Mouse (Mus musculus) stomach, embryonic 15.5 days (tissue): Measurements from ENCODE around the gene Vrk1. TPM values are rescaled to one million over a fixed set of nuclear protein-coding genes. Genes with fewer than 3 reads are reported as not detected.
A peak's percentile ranks its signal among the peaks of the same experiment; 100 is the strongest.

Experiments used
- ATAC-seq: fragments of 200-750 bp; cut with Nextera tagmentation; 2 replicates; pipeline ENCODE4 v1.8.0; 2017; ENCODE audit warnings: low read depth, moderate number of reproducible peaks, moderate TSS enrichment; ENCODE audit not compliant: insufficient read depth, low FRiP score
- H3K27ac ChIP-seq: fragments of 300-500 bp; sonication (generic); 2 replicates; pipeline ENCODE4 v1.5.1; 2015; ENCODE audit warnings: mild to moderate bottlenecking, inconsistent platforms
- H3K27me3 ChIP-seq: fragments of 300-500 bp; sonication (generic); replicated peaks from 2 replicates; pipeline ENCODE4 v1.6.1; 2015; ENCODE audit warnings: inconsistent platforms
- H3K36me3 ChIP-seq: fragments of 300-500 bp; sonication (generic); 2 replicates; pipeline ENCODE4 v1.6.1; 2015; ENCODE audit warnings: inconsistent platforms
- H3K4me1 ChIP-seq: fragments of 300-500 bp; sonication (generic); 2 replicates; pipeline ENCODE4 v1.6.1; 2015; ENCODE audit warnings: inconsistent platforms
- H3K4me2 ChIP-seq: fragments of 300-500 bp; sonication (generic); 2 replicates; pipeline ENCODE4 v1.6.1; 2015; ENCODE audit warnings: mild to moderate bottlenecking, inconsistent platforms
- H3K4me3 ChIP-seq: fragments of 300-500 bp; sonication (generic); replicated peaks from 2 replicates; pipeline ENCODE4 v1.5.1; 2015; ENCODE audit warnings: inconsistent platforms
- H3K9ac ChIP-seq: fragments of 300-500 bp; sonication (generic); 2 replicates; pipeline ENCODE4 v1.6.1; 2015; ENCODE audit warnings: inconsistent platforms
- H3K9me3 ChIP-seq: fragments of 300-500 bp; sonication (generic); 2 replicates; pipeline ENCODE4 v1.6.1; 2016; ENCODE audit warnings: inconsistent platforms
- WGBS: fragments of 180-500 bp; shearing (Covaris S2); methylation state at CpG from one replicate; pipeline ENCODE4 v1.1.7; 2015; 5-methylcytosine and 5-hydroxymethylcytosine counted together
- polyA plus RNA-seq: library from polyadenylated mRNA; unstranded; fragments of >200 nt; fragmentation: Nextera tagmentation; extraction: Ambion mirVana; gene quantifications from 2 replicates; pipeline ENCODE4 v1.2.1, GENCODE M21; 2015

Vrk1 gene
- polyA plus RNA-seq, 1 experiment from 2014 or later: 64.3 TPM

DNA sequence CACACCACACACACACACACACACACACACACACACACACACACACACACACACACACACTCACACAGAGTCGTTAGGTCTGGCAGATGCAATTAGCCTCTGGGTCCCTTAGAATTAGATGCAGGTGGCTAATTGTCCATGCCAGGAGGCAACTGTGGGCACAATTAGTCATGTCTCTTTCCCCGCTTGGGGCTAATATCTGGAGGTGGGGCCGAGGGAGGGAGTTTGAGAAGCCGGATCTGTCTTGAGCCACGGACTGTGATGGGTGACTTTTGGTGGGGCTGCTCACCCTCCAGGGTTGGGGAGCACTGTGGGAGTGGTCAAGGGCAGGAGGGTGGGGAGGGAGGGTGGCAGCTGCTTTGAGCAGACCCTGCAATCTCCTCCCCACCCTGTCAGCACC, 35.9 kb upstream of the Vrk1 start:
- no peak overlapping the region for H3K4me3 ChIP-seq
- H3K4me1 ChIP-seq: no peaks in the 10 kb centered on the region
- no peak overlapping the region for H3K9ac ChIP-seq
- ATAC-seq: no peak
- 59% methylated on average over 5 of the region's 5 CpGs for WGBS
- no peaks in the 10 kb centered on the region for H3K36me3 ChIP-seq
- no peaks in the 10 kb centered on the region for H3K9me3 ChIP-seq
- no peak overlapping the region for H3K4me2 ChIP-seq
- no peak overlapping the region for H3K27ac ChIP-seq
- H3K27me3 ChIP-seq: no peaks in the 10 kb centered on the region

DNA sequence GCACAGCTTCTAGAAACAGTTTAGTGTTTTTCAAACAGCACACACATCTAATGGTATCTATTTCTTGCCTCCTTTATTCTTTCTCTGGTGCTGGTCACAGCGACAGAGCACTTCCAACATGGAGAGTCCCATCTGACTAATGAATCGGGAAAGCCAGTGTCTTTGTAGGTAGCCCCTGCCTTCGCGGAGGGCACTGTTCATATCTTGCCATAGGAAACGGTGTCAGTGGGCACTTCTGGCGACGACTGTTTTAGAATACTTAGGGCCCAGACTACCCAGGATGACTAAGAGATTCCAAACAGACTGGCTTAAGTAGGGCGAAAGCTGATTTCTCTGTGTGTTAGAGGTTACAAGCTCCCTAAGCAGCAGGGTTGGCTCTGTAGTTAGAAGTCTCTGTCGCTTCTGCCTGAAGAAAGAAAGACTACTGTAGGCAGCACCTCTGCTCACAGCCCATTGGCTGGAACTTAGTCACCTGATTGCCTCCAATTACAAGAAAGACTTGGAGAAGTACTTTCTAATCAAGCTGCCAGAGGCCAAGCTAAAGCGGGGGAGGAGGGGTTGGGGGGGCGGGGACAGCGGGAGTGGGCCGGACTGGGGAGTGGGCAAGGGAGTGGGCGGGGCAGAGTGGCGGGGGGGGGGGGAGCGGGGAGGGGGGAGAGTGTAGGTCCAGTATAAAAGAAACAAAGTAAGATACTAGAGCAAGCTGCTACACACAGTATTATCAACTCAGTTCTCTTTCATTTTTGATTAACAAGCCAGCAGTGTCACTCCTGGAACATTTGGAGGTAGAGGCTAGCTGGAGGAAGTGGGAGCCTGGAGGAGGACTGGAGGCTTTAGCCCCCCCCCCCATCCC, 28.7 kb upstream of the Vrk1 start:
- WGBS: 18% methylated on average over 14 of the region's 16 CpGs
- peak; percentile 60; the same call in 1 of the 2 replicates for ATAC-seq

DNA sequence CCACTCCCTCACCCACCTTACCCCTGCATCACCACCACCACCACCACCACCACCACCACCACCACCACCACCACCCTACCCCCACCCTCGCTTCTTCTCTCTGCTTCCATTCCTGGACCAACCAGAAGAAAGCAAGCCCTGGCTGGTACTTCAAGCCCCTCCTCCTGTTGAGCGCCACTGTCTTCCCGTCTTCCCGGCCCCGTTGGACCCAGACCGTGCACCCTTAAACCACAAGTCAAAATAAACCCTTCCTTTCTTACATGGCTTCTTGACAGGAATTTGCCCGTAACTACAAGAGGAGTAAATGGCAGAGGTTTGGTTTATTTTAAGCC, 28.1 kb upstream of the Vrk1 start:
- Histone ChIP-seq H3K4me1 (no peaks in the 10 kb centered on the region), H3K27me3 (no peaks in the 10 kb centered on the region), H3K36me3 (no peaks in the 10 kb centered on the region), H3K4me2 (no peak overlapping the region), H3K9me3 (no peaks in the 10 kb centered on the region), H3K27ac (no peak overlapping the region), H3K9ac (no peak overlapping the region), H3K4me3 (no peak overlapping the region)
- 73% methylated on average over 7 of the region's 7 CpGs for WGBS
- no peak for ATAC-seq

More for the DNA sequence above, 28.7 kb upstream of the Vrk1 start:
- Histone ChIP-seq H3K9ac (no peak overlapping the region), H3K4me3 (peak overlapping the region; percentile 6; the same call in 1 of the 2 replicates), H3K4me1 (no peaks in the 10 kb centered on the region), H3K36me3 (no peaks in the 10 kb centered on the region), H3K27ac (no peak overlapping the region), H3K4me2 (peak overlapping the region; percentile 23; the same call in 1 of the 2 replicates), H3K9me3 (no peaks in the 10 kb centered on the region), H3K27me3 (no peaks in the 10 kb centered on the region)

GRCm38 (mm10) chr12:105982598-105982997, 27.4 kb upstream of the Vrk1 start:
- Histone ChIP-seq H3K27ac (no peak overlapping the region), H3K4me3 (no peak overlapping the region), H3K9ac (no peak overlapping the region), H3K27me3 (no peaks in the 10 kb centered on the region), H3K4me1 (no peaks in the 10 kb centered on the region), H3K9me3 (no peaks in the 10 kb centered on the region), H3K4me2 (no peak overlapping the region), H3K36me3 (no peaks in the 10 kb centered on the region)
- ATAC-seq: no peak
- 83% methylated on average over 6 of the region's 6 CpGs for WGBS

DNA sequence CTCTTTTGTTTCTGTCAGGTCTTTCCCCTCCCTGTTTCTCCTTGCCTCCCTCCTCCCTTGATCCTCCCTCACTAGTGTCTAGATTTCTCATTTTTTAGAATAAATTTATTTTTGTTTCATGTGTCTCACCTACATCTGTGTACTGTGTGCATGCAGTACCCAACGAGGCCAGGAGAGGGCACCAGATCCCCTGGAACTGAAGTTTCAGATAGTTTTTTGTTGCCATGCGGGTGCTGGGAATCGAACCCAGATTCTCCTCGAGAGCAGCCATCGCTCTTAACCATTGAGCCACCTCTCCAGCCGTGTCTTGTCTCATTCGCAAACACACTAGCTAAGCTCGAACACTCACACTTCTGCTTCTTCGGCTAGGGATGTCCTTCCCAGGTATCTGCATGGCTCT, 26.5 kb upstream of the Vrk1 start:
- WGBS: 91% methylated on average over 9 of the region's 9 CpGs

DNA sequence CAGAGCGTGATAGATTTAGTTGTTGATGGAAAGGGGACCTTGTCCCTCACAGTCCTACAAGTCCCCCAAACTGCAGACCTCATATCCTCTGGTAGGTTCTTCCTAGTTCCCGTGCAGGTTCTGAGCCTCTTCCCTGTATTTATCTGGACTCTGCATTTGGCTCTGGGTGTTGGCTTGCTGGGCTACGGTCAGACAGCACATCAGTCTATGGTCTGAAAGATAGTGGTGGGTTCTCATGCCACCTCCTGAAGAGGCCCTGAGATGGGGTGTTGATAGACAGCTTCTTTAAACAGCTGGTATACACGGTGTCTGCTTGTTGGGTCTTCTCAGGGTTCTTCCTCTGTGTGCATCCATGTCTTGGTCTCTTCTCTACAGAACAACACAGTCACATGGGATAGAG, 21.6 kb upstream of the Vrk1 start:
- 83% methylated on average over 4 of the region's 4 CpGs for WGBS
- Histone ChIP-seq H3K27me3 (no peaks in the 10 kb centered on the region), H3K4me1 (no peaks in the 10 kb centered on the region), H3K36me3 (no peaks in the 10 kb centered on the region), H3K9ac (no peak overlapping the region), H3K9me3 (no peaks in the 10 kb centered on the region), H3K4me2 (no peak overlapping the region), H3K27ac (no peak overlapping the region), H3K4me3 (no peak overlapping the region)
- ATAC-seq: peak; percentile 50; the same call in 1 of the 2 replicates

More for the DNA sequence above, 26.5 kb upstream of the Vrk1 start:
- Histone ChIP-seq H3K27ac (no peak overlapping the region), H3K27me3 (no peaks in the 10 kb centered on the region), H3K4me3 (no peak overlapping the region), H3K36me3 (no peaks in the 10 kb centered on the region), H3K9ac (no peak overlapping the region), H3K4me2 (no peak overlapping the region), H3K9me3 (no peaks in the 10 kb centered on the region), H3K4me1 (no peaks in the 10 kb centered on the region)
- ATAC-seq: no peak

DNA sequence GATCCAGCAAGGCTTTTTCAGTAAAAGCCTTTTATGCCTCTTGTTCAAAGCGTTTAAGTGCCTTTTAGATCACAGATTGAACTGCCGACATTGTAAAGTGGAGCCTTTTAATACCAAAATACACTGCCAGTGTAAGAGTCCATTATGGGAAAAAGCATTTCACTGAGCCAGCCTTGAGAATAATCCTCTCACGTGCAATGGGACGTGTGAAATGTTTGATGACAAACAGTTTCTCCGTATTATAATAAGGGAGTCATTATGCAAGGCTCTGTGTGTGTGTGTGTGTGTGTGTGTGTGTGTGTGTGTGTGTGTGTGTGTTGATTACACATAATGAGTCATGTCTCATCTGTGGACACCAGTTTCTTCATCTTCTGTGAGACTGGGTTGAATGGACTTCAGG, 17.3 kb upstream of the Vrk1 start:
- ATAC-seq: no peak

GRCm38 (mm10) chr12:105993356-105993755, 16.7 kb upstream of the Vrk1 start:
- H3K27ac ChIP-seq: no peak overlapping the region
- H3K4me1 ChIP-seq: no peaks in the 10 kb centered on the region
- no peak overlapping the region for H3K4me2 ChIP-seq
- whole genome bisulfite sequencing: 51% methylated on average over 7 of the region's 7 CpGs
- no peaks in the 10 kb centered on the region for H3K27me3 ChIP-seq
- no peak overlapping the region for H3K9ac ChIP-seq
- H3K36me3 ChIP-seq: no peaks in the 10 kb centered on the region
- H3K9me3 ChIP-seq: no peaks in the 10 kb centered on the region
- H3K4me3 ChIP-seq: no peak overlapping the region
- ATAC-seq: no peak

More for the DNA sequence above, 17.3 kb upstream of the Vrk1 start:
- Histone ChIP-seq H3K27ac (no peak overlapping the region), H3K4me3 (no peak overlapping the region), H3K4me1 (no peaks in the 10 kb centered on the region), H3K36me3 (no peaks in the 10 kb centered on the region), H3K9ac (no peak overlapping the region), H3K4me2 (no peak overlapping the region), H3K9me3 (no peaks in the 10 kb centered on the region), H3K27me3 (no peaks in the 10 kb centered on the region)
- WGBS: 79% methylated on average over 5 of the region's 5 CpGs

- WGBS: 64% methylated on average over 4 of the region's 4 CpGs
- H3K4me3 ChIP-seq: no peak overlapping the region
- no peak for ATAC-seq
- no peak overlapping the region for H3K27ac ChIP-seq
- no peaks in the 10 kb centered on the region for H3K4me1 ChIP-seq
- no peaks in the 10 kb centered on the region for H3K9me3 ChIP-seq
- H3K36me3 ChIP-seq: no peaks in the 10 kb centered on the region
- no peak overlapping the region for H3K4me2 ChIP-seq
- H3K27me3 ChIP-seq: no peaks in the 10 kb centered on the region
- no peak overlapping the region for H3K9ac ChIP-seq
These were observed 14.1 kb upstream of the Vrk1 start for GRCm38 (mm10) chr12:105995940-105996339.

GRCm38 (mm10) chr12:105997028-105997786, 12.8 kb upstream of the Vrk1 start:
- H3K27me3 ChIP-seq: no peaks in the 10 kb centered on the region
- no peak overlapping the region for H3K4me2 ChIP-seq
- no peaks in the 10 kb centered on the region for H3K36me3 ChIP-seq
- H3K9me3 ChIP-seq: no peaks in the 10 kb centered on the region
- H3K9ac ChIP-seq: no peak overlapping the region
- H3K4me1 ChIP-seq: no peaks in the 10 kb centered on the region
- 78% methylated on average over 19 of the region's 19 CpGs for WGBS
- H3K27ac ChIP-seq: no peak overlapping the region
- no peak for ATAC-seq
- H3K4me3 ChIP-seq: no peak overlapping the region

- WGBS: 66% methylated on average over 8 of the region's 8 CpGs
- no peak overlapping the region for H3K27ac ChIP-seq
- no peaks in the 10 kb centered on the region for H3K36me3 ChIP-seq
- no peak overlapping the region for H3K4me2 ChIP-seq
- H3K4me1 ChIP-seq: no peaks in the 10 kb centered on the region
- no peak for ATAC-seq
- no peak overlapping the region for H3K4me3 ChIP-seq
- no peaks in the 10 kb centered on the region for H3K27me3 ChIP-seq
- no peaks in the 10 kb centered on the region for H3K9me3 ChIP-seq
- no peak overlapping the region for H3K9ac ChIP-seq
These were observed 8.3 kb upstream of the Vrk1 start for GRCm38 (mm10) chr12:106001775-106002174.

- no peak overlapping the region for H3K4me3 ChIP-seq
- H3K9ac ChIP-seq: no peak overlapping the region
- ATAC-seq: 0 out of 2 replicates have a peak, but pooled peaks have one; percentile 19
- no peaks in the 10 kb centered on the region for H3K36me3 ChIP-seq
- H3K4me1 ChIP-seq: no peaks in the 10 kb centered on the region
- 56% methylated on average over 6 of the region's 6 CpGs for WGBS
- no peak overlapping the region for H3K4me2 ChIP-seq
- H3K27ac ChIP-seq: no peak overlapping the region
- no peaks in the 10 kb centered on the region for H3K27me3 ChIP-seq
- H3K9me3 ChIP-seq: no peaks in the 10 kb centered on the region
These were observed 5.3 kb upstream of the Vrk1 start for GRCm38 (mm10) chr12:106004719-106005118.
